Mouse (Mus musculus): ENCODE results near the gene Foxk1.

Foxk1 gene

DNA sequence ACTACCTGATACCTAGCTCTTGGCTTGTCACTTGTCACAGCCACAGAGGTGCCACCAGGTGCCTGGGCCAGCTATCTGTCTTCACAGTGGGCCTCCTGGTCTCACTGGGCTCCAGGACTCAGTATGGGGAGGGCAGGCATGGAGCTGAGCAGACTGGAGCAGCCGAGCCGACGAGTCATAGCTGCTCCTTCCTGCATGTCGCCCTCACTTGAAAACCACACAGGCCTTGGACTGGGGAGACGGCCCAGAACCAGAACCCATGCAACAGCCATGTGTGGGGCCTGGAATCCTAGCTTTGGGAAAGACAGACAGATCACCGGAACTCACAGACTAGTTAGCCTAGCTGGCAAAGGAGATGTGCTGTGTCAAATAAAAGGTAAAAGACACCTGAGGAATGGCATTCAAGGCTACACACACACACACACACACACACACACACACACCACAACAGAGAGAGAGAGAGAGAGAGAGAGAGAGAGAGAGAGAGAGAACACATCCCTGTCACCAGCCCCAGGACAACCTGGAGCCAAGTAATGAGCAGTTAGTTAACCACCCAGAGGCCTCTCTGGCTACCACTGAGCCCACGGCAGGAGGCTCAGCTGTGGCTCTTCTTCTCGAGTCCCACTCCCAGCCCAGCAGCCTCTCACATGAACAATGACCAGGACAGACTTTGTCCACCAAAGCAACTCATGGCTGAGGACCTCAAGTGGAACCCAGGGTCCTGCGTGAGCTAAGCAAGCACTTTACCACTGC, 88.8 kb downstream of the Foxk1 start:
- no peak for DNase-seq

DNA sequence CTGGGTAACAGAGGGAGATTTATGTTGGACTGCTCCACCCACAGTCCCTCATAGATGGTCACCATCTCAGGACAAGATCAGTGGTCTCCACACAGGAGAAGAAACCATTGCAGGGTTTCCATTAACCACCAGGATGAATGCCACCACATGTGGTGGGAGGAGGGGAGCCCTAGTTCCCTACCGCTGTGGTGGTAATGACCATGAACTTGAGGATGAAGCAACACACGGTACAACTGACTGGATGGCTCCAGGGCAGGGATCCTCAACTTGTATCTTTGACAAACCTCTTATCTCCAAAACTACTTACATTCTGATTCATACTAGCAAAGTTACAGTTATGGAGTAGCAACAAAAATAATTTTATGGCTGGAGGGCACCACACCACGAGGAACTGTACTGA, 92.0 kb downstream of the Foxk1 start:
- no peak for DNase-seq

DNA sequence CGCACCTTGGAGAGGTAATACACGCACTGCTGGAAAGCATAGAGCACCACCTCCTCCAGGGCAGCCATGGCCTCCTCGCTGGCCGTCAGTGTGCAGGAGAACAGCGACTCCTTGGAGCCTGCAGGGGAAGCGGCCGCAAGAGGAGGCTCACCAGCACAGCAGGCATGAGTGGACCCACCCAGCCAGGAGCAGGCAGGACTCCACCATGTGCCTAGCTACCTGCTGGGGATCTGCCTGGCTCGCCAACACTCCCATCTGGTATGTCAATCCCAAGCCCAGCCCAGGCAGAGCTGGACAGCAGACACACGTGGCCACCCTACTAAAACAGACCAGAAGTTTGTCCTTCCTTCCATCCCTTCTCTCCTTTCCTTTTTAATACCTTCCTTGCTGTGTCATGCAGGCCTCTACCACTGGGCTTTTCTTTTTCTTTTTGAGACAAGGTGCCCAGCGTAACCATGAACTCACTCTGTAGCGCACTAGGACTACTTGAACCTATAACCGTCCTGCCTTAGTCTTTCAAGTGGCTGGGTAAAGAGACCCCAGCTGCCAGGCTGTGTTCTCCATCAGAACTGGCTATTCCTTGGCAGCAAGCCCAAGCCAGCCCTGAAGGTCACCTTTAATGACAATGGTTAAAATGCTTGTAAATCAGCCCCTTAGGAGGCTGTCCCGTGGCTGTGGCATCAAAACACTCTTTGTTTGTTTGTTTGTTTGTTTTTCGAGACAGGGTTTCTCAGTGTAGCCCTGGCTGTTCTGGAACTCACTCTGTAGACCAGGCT, 94.2 kb downstream of the Foxk1 start:
- DNase-seq = no peak

DNA sequence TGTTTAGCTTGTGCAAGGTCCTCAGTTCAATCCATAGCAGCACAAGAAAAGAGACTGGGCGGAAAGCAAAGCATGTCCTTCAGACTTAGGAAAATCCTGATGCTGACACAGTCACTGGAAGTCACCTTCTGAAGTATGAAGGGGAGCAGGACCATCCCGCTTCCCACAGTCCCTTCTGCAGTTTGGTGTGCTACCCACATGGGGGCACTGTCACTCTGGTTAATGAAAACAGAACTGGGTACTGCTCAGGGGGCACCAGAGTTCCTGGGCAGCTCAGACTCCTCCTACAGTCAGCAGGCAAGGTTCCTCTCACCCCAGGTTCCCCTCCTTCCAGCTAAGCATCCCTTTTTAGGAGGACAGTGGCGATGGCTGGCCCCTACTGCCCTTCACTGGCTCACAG, 97.7 kb downstream of the Foxk1 start:
- DNase-seq = no peak

DNA sequence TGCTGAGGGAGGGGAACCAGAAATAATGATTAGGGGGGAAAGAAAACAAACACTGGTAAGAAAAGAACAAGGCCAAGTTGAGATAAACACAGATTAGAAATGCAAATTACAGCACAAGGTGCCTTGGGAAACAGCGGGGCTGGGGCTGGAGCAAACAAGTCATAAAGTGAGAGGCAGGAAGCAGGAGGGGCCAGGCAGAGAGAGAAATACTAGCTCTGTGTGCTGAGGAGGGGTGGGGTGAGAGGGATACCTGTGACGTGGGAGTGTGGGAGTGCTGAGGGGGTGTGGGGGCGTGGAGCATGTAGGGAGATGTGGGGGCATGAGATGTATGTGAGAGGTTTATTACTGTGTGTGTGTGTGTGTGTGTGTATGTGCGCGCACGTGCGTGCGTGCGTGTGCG, 99.6 kb downstream of the Foxk1 start:
- no peak for DNase-seq

DNA sequence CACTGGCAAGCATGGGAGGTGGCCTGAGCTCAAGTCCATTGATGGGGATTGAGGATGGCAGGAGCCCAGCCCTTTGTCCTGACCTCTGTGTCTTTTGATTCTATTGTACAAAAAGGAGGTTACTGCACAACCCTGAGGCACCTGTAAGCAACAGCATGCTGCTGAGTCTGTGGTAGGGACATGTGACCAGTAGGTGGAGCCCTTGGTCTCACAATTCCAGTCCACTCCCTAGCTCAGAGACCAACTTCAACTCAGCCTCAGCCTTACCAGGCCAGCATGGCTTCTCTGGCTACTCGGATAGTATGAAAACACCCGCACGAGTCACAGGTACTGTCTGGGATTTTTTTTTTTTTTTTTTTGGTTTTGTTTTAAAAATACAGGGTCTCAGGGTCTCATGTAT, 101.1 kb downstream of the Foxk1 start:
- peak; percentile 97 for DNase-seq

DNA sequence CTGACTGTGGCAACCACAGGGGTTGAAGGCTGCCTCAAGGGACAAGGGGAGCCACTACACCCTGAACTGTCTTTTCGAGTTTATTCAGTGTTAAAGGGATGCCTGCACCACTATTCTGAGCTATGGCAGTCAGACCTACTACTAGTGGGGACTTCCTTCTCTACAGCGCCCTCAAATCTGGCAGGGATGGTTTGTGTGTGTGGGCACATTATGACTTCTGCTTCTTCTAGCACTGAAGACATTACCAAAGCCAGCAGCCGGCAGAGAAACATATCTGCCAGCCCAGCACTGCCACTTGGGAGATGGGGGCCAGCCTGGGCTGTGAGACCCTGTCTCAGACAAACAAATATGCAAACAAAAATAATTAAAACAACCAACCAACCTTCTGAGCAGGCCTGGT, 102.9 kb downstream of the Foxk1 start:
- DNase-seq = no peak

DNA sequence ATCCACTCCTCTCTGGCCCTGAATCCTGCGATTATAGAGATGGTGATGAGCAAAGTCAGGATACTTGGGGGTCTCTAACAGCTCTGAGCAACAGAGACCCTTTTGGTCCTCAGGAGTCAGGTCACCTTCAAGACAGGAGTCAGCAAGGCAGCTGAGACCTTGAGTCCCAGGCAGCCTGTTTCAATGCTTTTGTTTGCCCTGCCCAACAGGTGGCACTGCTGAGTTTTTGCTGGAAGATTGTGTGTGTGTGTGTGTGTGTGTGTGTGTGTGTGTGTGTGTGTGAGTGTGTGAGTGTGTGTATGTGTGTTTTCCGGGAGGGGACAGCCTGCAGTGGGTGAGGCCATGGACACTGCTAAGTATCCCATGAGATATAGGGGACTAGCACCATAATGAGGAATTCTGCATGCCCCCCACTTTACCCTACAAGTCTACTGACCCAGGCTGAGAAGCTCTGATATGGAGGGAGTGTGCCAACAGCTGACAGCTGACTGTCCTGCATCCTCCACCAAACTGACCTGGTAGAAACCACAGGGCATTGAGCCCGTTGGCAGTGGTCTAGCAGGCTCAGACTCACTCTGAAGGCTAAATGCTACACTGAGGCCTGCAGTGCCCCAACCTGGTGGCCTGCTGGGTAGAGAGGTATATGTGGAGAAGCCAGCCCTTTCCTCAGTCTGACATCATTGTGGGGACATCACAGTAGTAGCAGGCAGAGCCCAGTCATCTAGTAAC, 104.6 kb downstream of the Foxk1 start:
- DNase-seq = no peak

DNA sequence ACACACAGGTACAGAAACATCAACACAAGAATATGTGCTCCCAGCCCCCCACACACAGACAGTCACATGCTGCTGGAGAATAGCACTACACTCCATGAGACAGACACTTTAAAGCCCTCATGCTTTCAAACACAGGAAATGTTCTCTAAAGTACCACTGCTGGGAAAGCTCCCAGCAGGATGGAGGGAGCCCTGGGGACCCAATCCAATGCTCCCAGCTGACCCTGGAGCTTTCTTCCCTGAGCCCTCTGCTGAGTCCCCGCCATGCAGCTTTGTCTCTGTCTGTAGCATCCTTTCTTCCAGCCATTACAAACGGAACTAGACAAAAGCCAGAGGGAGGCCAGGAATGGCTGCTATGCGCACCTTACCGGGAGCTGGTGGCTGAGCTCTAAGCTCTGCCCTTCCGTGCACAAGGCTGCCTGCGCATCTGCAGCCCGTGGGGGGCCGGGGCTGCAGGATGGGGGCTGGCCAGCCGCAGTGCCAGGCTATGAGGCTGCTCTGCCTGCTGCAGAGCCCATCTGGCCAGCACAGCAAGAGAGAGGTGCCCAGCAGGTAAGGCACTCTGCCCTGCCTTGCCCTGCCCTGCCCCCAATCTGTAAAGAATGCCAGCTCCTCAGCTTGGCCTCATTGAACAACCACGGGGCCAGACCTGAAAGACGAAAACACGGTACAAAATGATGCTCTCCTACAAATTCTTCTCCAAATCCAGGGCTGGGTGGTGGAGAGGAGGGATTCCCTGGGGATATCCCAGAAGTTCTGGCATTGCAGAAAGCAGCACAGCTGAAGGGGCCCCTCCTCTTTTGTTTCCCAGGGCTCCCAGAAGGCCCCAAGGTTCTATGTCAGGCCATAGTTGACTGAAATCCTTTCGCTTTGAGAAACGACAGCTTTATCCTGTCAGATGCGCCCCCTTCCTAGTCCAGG, 108.1 kb downstream of the Foxk1 start:
- peak; percentile 95 for DNase-seq

DNA sequence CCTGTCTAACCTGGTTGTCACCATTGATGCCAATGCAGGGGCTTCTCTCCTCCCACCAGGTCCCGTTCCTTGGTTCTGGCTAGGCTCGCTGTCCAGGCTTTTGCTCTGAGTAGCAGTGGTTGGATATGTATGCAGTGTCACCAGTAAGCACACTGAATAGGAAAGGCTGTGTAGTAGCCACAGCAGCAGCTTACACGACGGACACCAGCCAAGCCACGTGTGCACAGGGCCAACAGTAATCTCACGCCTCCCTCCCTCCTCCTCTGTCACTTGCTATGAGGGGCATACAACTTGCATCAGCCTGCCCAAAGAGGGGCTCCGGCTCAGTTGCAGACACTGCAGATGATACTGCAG, 108.7 kb downstream of the Foxk1 start:
- no peak for DNase-seq

Data from heart, adult 11 months (tissue).